Mouse (Mus musculus): Measurements from ENCODE around the gene Tsen54. TPM values are rescaled to one million over a fixed set of nuclear protein-coding genes. Genes with fewer than 3 reads are reported as not detected.

The Tsen54 gene
- total and polyA plus RNA-seq, 2 experiments from 2014 or later, result 18.0 to 22.5 TPM

DNA sequence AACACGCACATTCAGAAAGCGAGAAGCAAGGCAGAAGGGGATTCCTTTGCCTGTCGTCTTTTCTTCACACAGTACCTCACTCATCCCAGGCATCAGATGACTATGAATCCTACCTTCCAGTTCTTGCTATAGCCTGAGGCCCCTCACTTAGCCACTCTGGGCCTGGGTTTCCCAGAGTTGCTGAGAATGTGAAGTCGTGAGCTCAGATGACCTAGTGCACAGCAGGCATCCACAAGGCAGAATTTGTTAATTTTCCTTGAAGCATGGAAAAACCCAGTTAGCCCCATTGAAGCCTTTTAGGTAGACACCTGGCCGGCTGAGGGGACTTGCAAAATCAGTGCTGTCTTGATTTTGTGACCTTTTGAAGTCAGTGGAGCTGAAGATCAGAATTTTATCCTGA, 12.0 kb downstream of the Tsen54 start:
- no peak for DNase-seq (ENCODE audit: low spot score)
- no peak overlapping the region for H3K4me2 ChIP-seq (ENCODE audit: low read depth, low read length)
- no peaks in the 10 kb centered on the region; the same call in 1 of the 2 replicates for H3K36me3 ChIP-seq (ENCODE audit: insufficient read depth, low read length)
- no peak overlapping the region for H3K4me3 ChIP-seq (ENCODE audit: low read length)
- no peak overlapping the region for H3K9ac ChIP-seq (replicated peaks; ENCODE audit: low read length)
- no peak overlapping the region for H3K27ac ChIP-seq
- peaks cover 18% of the 10 kb centered on the region for H3K27me3 ChIP-seq (ENCODE audit: insufficient read depth, low read length)
- 49% methylated on average over 5 of the region's 5 CpGs for WGBS
- 0 out of 2 replicates have a peak, but pooled peaks cover 4% of the 10 kb centered on the region for H3K4me1 ChIP-seq (ENCODE audit: insufficient read depth, low read length)
- H3K9me3 ChIP-seq (ENCODE audit: low read length), result no peaks in the 10 kb centered on the region
- ATAC-seq, result no peak
- TF ChIP-seq CTCF (IDR thresholded peaks at IDR 0.05; ENCODE audit: low read depth), result no peak

DNA sequence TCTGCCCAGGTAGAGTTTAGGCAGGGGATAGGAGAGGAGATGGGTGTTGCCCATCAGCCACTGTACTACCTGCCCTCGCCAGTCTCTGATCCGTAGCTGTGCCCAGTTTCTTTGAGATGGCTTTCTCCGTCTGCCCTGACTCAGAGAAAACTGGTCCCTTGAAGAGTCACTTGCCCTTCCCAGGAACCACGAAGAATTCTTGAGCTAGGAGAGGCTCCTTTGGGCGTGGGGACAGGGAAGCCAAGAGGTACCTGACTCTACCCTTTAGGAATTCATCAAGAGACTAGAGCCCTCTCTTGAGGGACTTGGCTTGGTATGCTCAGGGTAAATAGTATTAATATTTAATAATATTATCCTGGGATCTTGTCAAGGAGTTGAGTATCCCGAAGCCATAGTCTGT, 13.1 kb downstream of the Tsen54 start:
- Histone ChIP-seq H3K27ac (no peak overlapping the region), H3K9me3 (ENCODE audit: low read length) (no peaks in the 10 kb centered on the region), H3K36me3 (ENCODE audit: insufficient read depth, low read length) (no peaks in the 10 kb centered on the region), H3K4me1 (ENCODE audit: insufficient read depth, low read length) (0 out of 2 replicates have a peak, but pooled peaks cover 4% of the 10 kb centered on the region), H3K27me3 (ENCODE audit: insufficient read depth, low read length) (peaks cover 22% of the 10 kb centered on the region), H3K9ac (replicated peaks; ENCODE audit: low read length) (no peak overlapping the region), H3K4me2 (ENCODE audit: low read depth, low read length) (no peak overlapping the region), H3K4me3 (ENCODE audit: low read length) (no peak overlapping the region)
- ATAC-seq (no peak), DNase-seq (ENCODE audit: low spot score) (no peak)
- no peak for TF ChIP-seq CTCF (IDR thresholded peaks at IDR 0.05; ENCODE audit: low read depth)
- 90% methylated on average over 6 of the region's 6 CpGs for WGBS

DNA sequence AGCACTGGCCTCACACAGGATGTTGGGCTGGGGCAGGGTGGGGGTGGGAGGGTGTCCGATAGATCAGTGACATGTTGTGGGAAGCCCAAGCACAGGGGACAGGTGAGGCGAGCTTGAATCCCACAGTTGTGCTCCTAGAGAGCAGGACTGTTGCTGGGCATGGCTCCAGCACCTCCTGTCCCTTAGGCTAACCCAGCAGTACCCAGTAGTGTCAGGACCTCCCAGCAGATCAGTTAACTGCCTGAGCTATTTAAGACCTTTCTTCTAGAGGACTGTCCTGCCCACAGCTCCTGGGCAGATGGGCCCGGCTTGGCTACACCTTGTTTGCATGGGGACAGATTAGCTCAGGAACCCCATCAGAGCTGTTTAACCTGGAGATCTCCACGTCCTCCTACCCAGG, 14.5 kb downstream of the Tsen54 start:
- Histone ChIP-seq H3K4me2 (ENCODE audit: low read depth, low read length) (no peak overlapping the region), H3K36me3 (ENCODE audit: insufficient read depth, low read length) (no peaks in the 10 kb centered on the region), H3K9ac (replicated peaks; ENCODE audit: low read length) (no peak overlapping the region), H3K4me3 (ENCODE audit: low read length) (no peak overlapping the region), H3K9me3 (ENCODE audit: low read length) (no peaks in the 10 kb centered on the region), H3K27ac (no peak overlapping the region), H3K27me3 (ENCODE audit: insufficient read depth, low read length) (peaks cover 17% of the 10 kb centered on the region), H3K4me1 (ENCODE audit: insufficient read depth, low read length) (no peaks in the 10 kb centered on the region)
- no peak for TF ChIP-seq CTCF (IDR thresholded peaks at IDR 0.05; ENCODE audit: low read depth)
- 73% methylated on average over 4 of the region's 4 CpGs for WGBS
- DNase-seq (ENCODE audit: low spot score) (no peak), ATAC-seq (no peak)

DNA sequence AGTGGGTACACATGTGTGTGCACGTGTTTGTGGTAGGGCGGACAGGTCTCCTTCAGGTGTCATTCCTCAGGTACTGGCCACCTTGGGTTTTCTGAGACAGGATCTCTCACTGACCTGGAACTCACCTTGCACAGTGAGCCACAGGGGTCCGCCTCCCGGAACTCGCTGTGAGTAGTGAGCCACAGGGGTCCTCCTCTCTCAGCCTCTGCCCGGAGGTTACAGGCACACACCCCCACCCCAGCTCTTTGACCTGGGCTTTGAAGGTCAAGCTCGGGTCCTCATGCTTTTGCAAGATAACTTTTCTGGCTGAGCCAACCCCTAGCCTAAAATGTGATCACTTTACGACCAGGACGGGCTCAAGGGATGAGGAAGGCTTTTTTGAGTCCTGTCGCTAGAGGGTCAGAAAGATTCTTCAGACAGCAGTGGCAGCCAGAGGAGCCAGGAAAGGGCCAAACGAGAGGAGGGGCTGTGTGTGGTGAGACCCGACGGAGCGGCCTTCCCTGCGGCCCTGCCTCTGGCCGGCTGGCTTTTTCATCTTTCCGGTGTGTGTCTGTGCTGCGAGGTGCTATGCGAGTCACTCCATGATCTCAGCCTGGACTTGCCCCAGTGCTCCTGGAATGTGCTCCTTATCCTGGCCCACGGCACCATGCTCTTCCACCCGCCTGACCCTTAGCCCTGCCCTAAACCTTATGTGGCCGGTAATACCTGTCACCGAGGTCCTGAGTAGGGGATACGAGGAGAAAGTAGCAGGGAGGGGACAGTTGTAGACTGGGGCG, 16.2 kb downstream of the Tsen54 start:
- DNase-seq (ENCODE audit: low spot score), result no peak
- WGBS, result 29% methylated on average over 25 of the region's 25 CpGs
- ATAC-seq, result no peak
- Histone ChIP-seq H3K9me3 (ENCODE audit: low read length) (no peaks in the 10 kb centered on the region), H3K4me1 (ENCODE audit: insufficient read depth, low read length) (no peaks in the 10 kb centered on the region), H3K4me2 (ENCODE audit: low read depth, low read length) (no peak overlapping the region), H3K4me3 (ENCODE audit: low read length) (no peak overlapping the region), H3K9ac (replicated peaks; ENCODE audit: low read length) (no peak overlapping the region), H3K36me3 (ENCODE audit: insufficient read depth, low read length) (no peaks in the 10 kb centered on the region), H3K27ac (no peak overlapping the region), H3K27me3 (ENCODE audit: insufficient read depth, low read length) (peaks cover 11% of the 10 kb centered on the region; the same call in 1 of the 2 replicates)
- no peak for TF ChIP-seq CTCF (IDR thresholded peaks at IDR 0.05; ENCODE audit: low read depth)

DNA sequence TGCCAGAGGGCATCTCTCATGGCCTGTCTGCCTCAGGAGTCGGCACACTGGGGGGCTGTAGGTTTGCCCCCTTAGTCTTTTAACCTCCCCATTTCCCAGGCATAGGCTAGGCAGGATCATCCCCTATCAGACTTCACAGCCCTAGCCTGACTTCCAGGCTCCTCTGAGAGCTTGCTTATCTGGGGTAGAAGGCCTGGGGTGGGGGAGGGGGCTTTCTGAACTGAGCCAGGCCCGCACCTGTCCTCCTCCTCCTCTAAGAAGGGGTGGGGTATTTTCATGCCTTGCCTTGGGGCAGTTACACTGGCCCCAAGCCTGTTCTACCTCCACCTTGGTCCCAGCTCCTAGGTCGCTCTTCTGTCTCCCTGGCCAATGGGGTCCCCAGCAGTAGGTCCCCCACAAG, 17.0 kb downstream of the Tsen54 start:
- Histone ChIP-seq H3K27ac (no peak overlapping the region), H3K27me3 (ENCODE audit: insufficient read depth, low read length) (0 out of 2 replicates have a peak, but pooled peaks cover 7% of the 10 kb centered on the region), H3K9ac (replicated peaks; ENCODE audit: low read length) (no peak overlapping the region), H3K4me1 (ENCODE audit: insufficient read depth, low read length) (no peaks in the 10 kb centered on the region), H3K9me3 (ENCODE audit: low read length) (no peaks in the 10 kb centered on the region), H3K36me3 (ENCODE audit: insufficient read depth, low read length) (no peaks in the 10 kb centered on the region), H3K4me2 (ENCODE audit: low read depth, low read length) (no peak overlapping the region), H3K4me3 (ENCODE audit: low read length) (no peak overlapping the region)
- no peak for TF ChIP-seq CTCF (IDR thresholded peaks at IDR 0.05; ENCODE audit: low read depth)
- ATAC-seq (no peak), DNase-seq (ENCODE audit: low spot score) (no peak)
- WGBS, result 44% methylated on average over 3 of the region's 3 CpGs

DNA sequence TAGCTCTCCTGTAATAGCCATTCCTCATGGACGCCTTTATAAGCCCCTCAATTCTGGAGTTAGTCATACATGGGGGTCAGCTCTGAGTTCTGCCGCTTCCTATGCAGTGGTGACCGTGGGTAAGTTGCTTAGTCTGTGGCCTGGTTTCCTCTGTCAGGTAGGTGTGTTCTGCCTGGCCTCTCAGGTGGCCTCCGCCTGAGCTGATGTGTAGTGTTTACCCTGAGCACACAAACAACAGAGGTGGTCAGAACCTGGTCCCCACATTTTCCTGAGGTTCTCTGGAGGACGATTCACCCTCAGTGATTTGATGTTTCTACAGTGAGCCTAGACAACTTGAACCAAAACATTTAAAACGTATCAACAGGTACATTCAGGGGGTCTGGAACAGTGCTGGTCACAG, 17.5 kb downstream of the Tsen54 start:
- H3K9ac ChIP-seq (replicated peaks; ENCODE audit: low read length), result no peak overlapping the region
- H3K9me3 ChIP-seq (ENCODE audit: low read length), result no peaks in the 10 kb centered on the region
- H3K4me3 ChIP-seq (ENCODE audit: low read length), result no peak overlapping the region
- no peaks in the 10 kb centered on the region for H3K36me3 ChIP-seq (ENCODE audit: insufficient read depth, low read length)
- DNase-seq (ENCODE audit: low spot score) (no peak), ATAC-seq (no peak)
- H3K4me2 ChIP-seq (ENCODE audit: low read depth, low read length), result no peak overlapping the region
- 0 out of 2 replicates have a peak, but pooled peaks cover 7% of the 10 kb centered on the region for H3K27me3 ChIP-seq (ENCODE audit: insufficient read depth, low read length)
- no peak for TF ChIP-seq CTCF (IDR thresholded peaks at IDR 0.05; ENCODE audit: low read depth)
- WGBS, result 72% methylated on average over 6 of the region's 6 CpGs
- H3K27ac ChIP-seq, result no peak overlapping the region
- no peaks in the 10 kb centered on the region for H3K4me1 ChIP-seq (ENCODE audit: insufficient read depth, low read length)

DNA sequence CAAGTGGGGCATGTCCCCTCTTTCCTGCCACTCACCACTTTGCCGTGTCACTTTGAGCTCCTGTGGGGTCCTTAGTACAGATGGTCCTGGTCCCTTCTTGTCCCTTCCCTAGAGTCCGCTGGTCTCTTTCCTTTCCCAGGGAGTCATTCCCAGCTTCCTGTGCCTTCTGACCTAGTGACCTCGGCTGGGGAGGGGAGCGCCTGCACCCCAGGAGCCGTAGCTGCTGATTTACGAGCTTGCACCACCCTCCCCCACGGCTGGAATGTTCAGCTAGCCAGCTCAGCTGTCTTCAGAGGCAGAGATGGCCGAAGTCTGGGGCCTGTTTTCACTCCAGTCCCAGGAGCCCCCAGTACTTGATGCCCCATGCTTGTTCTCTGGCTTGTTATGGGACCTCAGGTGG, 18.0 kb downstream of the Tsen54 start:
- no peak overlapping the region for H3K4me2 ChIP-seq (ENCODE audit: low read depth, low read length)
- H3K27ac ChIP-seq, result no peak overlapping the region
- ATAC-seq (no peak), DNase-seq (ENCODE audit: low spot score) (no peak)
- H3K27me3 ChIP-seq (ENCODE audit: insufficient read depth, low read length), result 0 out of 2 replicates have a peak, but pooled peaks cover 7% of the 10 kb centered on the region
- no peak for TF ChIP-seq CTCF (IDR thresholded peaks at IDR 0.05; ENCODE audit: low read depth)
- H3K9ac ChIP-seq (replicated peaks; ENCODE audit: low read length), result no peak overlapping the region
- no peaks in the 10 kb centered on the region for H3K4me1 ChIP-seq (ENCODE audit: insufficient read depth, low read length)
- H3K36me3 ChIP-seq (ENCODE audit: insufficient read depth, low read length), result no peaks in the 10 kb centered on the region
- H3K9me3 ChIP-seq (ENCODE audit: low read length), result no peaks in the 10 kb centered on the region
- 18% methylated on average over 8 of the region's 8 CpGs for WGBS
- H3K4me3 ChIP-seq (ENCODE audit: low read length), result no peak overlapping the region

Data from hindbrain, postnatal 0 days (tissue).